Mouse (Mus musculus) stomach, embryonic 16.5 days (tissue): ENCODE measurements at regions not wholly inside any gene's neighbourhood (a gene's known extent, or its start where the extent isn't known, plus 50 kb on each side); places are given as distances from the start of the nearest gene placed in this dataset.

ENCODE experiments used
- ATAC-seq: fragments of 200-750 bp; cut with Nextera tagmentation; 2 replicates; pipeline ENCODE4 v1.8.0; 2017; ENCODE audit warnings: moderate number of reproducible peaks, moderate TSS enrichment; ENCODE audit not compliant: insufficient read depth, low FRiP score
- H3K27ac ChIP-seq: fragments of 300-500 bp; sonication (generic); 2 replicates; pipeline ENCODE4 v1.5.1; 2014; ENCODE audit warnings: low read length
- H3K27me3 ChIP-seq: fragments of 300-500 bp; sonication (generic); 2 replicates; pipeline ENCODE4 v1.6.1; 2014; ENCODE audit warnings: low read length, control low read depth, mixed read lengths; ENCODE audit not compliant: control insufficient read depth, insufficient read depth
- H3K36me3 ChIP-seq: fragments of 300-500 bp; sonication (generic); 2 replicates; pipeline ENCODE4 v1.6.1; 2014; ENCODE audit warnings: low read length; ENCODE audit not compliant: control insufficient read depth, insufficient read depth
- H3K4me1 ChIP-seq: fragments of 300-500 bp; sonication (generic); 2 replicates; pipeline ENCODE4 v1.6.1; 2014; ENCODE audit warnings: low read length, control low read depth, mixed read lengths; ENCODE audit not compliant: control insufficient read depth, insufficient read depth
- H3K4me2 ChIP-seq: fragments of 300-500 bp; sonication (generic); 2 replicates; pipeline ENCODE4 v1.6.1; 2014; ENCODE audit warnings: low read depth, low read length, mixed read lengths
- H3K4me3 ChIP-seq: fragments of 300-500 bp; sonication (generic); replicated peaks from 2 replicates; pipeline ENCODE4 v1.5.1; 2014; ENCODE audit warnings: mild to moderate bottlenecking, low read length
- H3K9ac ChIP-seq: fragments of 300-500 bp; sonication (generic); 2 replicates; pipeline ENCODE4 v1.6.1; 2014; ENCODE audit warnings: low read length
- H3K9me3 ChIP-seq: fragments of 300-500 bp; sonication (generic); replicated peaks from 2 replicates; pipeline ENCODE4 v1.6.1; 2016; ENCODE audit warnings: low read length, control low read depth; ENCODE audit not compliant: control insufficient read depth
- WGBS: fragments of 180-500 bp; shearing (Covaris S2); extraction: QIAGEN DNeasy Blood & Tissue Kit; methylation state at CpG from one replicate; pipeline ENCODE4 v1.1.7; 2014; 5-methylcytosine and 5-hydroxymethylcytosine counted together

DNA sequence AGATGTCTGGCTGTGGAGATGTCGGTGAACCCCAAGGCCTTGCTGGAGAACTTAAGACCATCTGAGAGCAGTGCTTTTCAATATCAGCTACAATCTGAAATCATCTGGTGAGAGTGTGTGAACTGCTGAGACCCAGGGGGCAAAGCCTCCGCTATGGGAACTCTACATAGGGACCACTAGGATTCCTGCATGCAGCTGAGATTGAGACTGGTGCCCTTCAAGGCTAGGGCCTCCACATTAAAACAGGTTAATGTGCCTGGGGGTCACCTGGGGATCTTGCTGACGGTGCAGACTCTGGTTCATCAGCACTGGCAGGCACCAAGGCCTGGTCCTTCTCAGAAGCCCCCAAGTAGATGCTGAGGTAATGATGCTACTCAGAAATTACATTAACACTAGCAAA is 154.6 kb downstream of the Kdr start:
- Histone ChIP-seq H3K4me2 (no peak overlapping the region), H3K36me3 (no peaks in the 10 kb centered on the region), H3K9ac (no peak overlapping the region), H3K9me3 (no peaks in the 10 kb centered on the region), H3K27ac (no peak overlapping the region), H3K4me3 (no peak overlapping the region), H3K27me3 (no peaks in the 10 kb centered on the region), H3K4me1 (0 out of 2 replicates have a peak, but pooled peaks cover 2% of the 10 kb centered on the region)
- WGBS, result 85% methylated on average over 3 of the region's 3 CpGs
- no peak for ATAC-seq

DNA sequence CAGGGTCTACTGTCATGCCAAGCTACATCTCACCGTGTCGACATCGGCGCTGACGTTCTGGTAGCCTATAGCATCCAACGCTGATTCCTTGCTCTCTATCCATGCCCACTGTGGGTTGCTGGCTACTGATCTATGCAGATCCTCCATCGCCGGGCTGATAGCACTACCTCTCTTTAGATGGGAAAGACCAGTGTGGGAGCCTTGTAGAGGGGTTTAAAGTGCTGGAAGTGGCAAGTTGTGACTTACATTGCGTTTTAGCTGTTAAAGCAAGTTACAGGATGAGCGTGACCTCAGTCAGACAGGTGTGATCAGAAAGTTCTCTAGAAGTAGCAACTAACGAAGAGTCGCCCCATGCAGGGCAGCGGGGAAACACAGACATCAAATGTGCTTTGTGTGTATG is 160.9 kb downstream of the Kdr start:
- no peaks in the 10 kb centered on the region for H3K9me3 ChIP-seq
- 0 out of 2 replicates have a peak, but pooled peaks cover 2% of the 10 kb centered on the region for H3K4me1 ChIP-seq
- H3K4me2 ChIP-seq, result no peak overlapping the region
- 95% methylated on average over 13 of the region's 13 CpGs for WGBS
- no peak for ATAC-seq
- no peak overlapping the region for H3K9ac ChIP-seq
- no peak overlapping the region for H3K4me3 ChIP-seq
- no peak overlapping the region for H3K27ac ChIP-seq
- H3K36me3 ChIP-seq, result no peaks in the 10 kb centered on the region
- H3K27me3 ChIP-seq, result no peaks in the 10 kb centered on the region

DNA sequence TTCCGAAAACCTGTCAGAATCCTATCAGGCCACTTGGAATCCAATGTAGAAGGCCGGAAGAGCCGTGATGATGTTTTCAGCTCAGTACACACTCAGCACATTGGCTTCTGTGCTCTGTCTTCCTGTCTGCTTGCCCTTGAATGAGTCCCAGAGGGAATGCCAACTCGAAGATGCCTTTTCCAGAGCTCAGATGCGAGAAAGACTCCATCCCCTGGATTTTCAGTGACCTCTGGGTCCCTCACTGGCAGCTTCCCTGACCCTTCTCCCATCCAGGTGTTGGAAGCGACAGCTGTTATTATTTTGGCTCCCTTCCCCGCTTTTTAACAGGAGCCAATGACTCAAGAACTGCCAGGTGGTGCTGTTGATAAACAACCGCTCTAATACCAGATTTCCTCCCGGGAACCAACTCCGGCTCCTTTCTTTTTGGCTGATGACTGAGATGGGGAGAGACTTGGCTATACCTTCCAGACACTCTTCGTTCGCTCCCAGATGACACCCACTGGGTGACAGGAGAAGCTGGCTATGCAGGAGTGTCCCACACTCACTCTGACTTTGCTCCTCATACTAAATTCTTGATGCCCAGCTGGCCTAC is 163.8 kb downstream of the Kdr start:
- ATAC-seq, result no peak
- no peaks in the 10 kb centered on the region for H3K36me3 ChIP-seq
- no peaks in the 10 kb centered on the region for H3K4me1 ChIP-seq
- H3K4me3 ChIP-seq, result no peak overlapping the region
- no peak overlapping the region for H3K4me2 ChIP-seq
- no peaks in the 10 kb centered on the region for H3K9me3 ChIP-seq
- WGBS, result 58% methylated on average over 12 of the region's 12 CpGs
- H3K27me3 ChIP-seq, result no peaks in the 10 kb centered on the region
- H3K9ac ChIP-seq, result no peak overlapping the region
- H3K27ac ChIP-seq, result no peak overlapping the region

DNA sequence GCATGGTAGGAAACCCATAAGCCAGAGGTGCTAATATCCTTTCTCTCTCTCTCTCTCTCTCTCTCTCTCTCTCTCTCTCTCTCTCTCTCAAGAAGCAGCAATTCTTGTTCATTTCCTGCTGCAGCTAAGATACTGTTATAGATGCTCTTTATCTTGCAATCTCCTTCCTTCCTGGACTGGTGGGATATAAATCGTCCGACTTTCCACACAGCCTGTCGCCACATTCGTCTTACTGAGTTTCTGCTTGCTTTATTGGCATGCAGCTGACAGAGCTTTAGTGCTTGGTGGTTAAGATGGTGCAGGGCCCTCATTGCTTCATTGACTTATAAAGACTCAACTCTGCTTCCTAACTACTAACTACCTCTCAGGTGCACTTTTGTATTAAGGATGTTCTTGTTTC is 165.6 kb downstream of the Kdr start:
- Histone ChIP-seq H3K9me3 (no peaks in the 10 kb centered on the region), H3K27ac (no peak overlapping the region)
- 48% methylated on average over 4 of the region's 4 CpGs for WGBS

DNA sequence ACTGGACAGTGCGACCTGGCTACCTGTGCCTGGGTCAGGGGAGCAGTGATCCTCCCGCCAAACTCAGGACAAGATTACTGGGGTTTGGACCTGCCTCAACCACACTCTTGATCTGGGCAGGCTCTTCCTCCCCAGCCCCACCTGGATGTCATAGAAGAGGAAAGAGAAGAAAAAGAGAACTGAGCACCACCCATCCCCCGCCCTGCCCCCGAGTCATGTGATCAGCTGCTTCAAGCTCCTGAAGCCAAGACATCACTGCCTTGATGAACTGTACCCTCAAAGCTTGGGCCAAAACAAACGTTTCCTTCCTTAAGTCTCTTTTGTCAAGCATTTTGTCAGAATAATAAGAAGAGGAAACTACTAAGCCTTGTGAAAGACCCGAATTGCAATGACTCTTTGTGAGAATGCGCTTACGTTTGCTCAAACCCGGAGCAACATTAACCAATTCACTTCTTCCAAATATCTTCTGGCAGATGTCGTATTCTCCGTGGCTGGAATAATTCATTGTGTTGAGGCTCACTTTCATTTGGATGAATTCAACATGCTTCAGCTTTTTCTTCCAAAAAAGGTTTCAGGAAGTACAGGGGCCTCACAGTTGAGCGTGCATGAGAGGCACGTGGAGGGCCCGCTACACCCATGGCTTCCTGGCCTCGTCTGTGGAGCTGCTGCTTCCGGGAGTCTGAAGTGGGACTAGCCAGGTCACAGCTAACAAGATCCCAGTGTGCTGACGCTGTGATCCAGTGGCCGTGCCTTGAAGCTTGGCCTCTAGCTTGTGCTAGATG is 169.5 kb downstream of the Kdr start:
- H3K27me3 ChIP-seq, result no peaks in the 10 kb centered on the region
- no peaks in the 10 kb centered on the region for H3K9me3 ChIP-seq
- no peak overlapping the region for H3K27ac ChIP-seq
- no peak overlapping the region for H3K4me2 ChIP-seq
- WGBS, result 68% methylated on average over 18 of the region's 18 CpGs
- no peak for ATAC-seq
- no peak overlapping the region for H3K9ac ChIP-seq
- 0 out of 2 replicates have a peak, but pooled peaks cover 3% of the 10 kb centered on the region for H3K4me1 ChIP-seq
- H3K36me3 ChIP-seq, result no peaks in the 10 kb centered on the region
- no peak overlapping the region for H3K4me3 ChIP-seq

More for the DNA sequence above, 165.6 kb downstream of the Kdr start:
- Histone ChIP-seq H3K4me2 (no peak overlapping the region), H3K27me3 (no peaks in the 10 kb centered on the region), H3K4me1 (0 out of 2 replicates have a peak, but pooled peaks cover 3% of the 10 kb centered on the region), H3K9ac (no peak overlapping the region), H3K36me3 (no peaks in the 10 kb centered on the region), H3K4me3 (no peak overlapping the region)
- ATAC-seq, result no peak

DNA sequence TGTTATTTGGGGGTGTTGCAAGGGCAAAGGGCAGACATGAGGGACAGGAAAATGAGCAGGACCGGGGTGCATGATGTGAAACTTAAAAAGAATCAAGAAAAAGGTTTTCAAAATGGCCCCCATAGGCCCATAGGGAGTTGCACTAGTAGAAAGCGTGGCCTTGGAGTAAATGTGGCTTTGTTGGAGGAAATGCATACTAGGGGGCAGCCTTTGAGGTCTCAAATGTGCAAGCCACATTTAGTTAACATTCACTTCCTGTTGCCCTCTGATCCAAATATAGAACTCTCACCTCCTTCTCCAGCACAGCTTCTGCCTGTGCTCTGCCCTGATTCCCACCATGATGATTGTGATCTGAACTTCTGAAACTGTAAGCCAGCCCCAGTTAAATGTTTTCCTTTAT is 173.2 kb downstream of the Kdr start:
- H3K9ac ChIP-seq, result no peak overlapping the region
- no peak overlapping the region for H3K4me3 ChIP-seq
- H3K27ac ChIP-seq, result no peak overlapping the region
- H3K27me3 ChIP-seq, result no peaks in the 10 kb centered on the region
- H3K4me1 ChIP-seq, result peaks cover 3% of the 10 kb centered on the region; the same call in 1 of the 2 replicates
- no peak overlapping the region for H3K4me2 ChIP-seq
- no peaks in the 10 kb centered on the region for H3K36me3 ChIP-seq
- H3K9me3 ChIP-seq, result no peaks in the 10 kb centered on the region
- WGBS, result 68% methylated on average over 2 of the region's 2 CpGs
- ATAC-seq, result no peak

DNA sequence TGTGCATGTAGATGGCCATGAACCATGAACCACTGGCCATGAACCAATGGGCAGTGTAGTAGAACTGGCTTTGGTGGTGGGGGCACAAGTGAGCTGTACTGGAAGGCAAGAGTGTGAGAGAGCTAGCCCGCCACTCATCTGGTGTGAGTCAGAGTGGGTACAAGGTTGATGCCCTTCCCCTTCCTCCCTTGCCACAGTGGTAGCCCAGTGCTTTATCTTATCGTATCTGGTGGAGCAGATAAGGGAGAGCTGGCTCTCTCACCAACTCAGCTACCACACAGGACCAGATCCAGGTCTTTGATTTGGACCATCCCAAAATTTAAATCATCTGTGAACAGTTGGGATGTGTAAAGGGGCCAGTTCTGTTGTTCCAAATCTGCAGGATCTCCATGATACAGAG is 173.9 kb downstream of the Kdr start:
- H3K9ac ChIP-seq, result no peak overlapping the region
- H3K4me1 ChIP-seq, result peaks cover 3% of the 10 kb centered on the region; the same call in 1 of the 2 replicates
- ATAC-seq, result no peak
- no peak overlapping the region for H3K4me2 ChIP-seq
- H3K4me3 ChIP-seq, result no peak overlapping the region
- H3K36me3 ChIP-seq, result no peaks in the 10 kb centered on the region
- H3K27ac ChIP-seq, result no peak overlapping the region
- no peaks in the 10 kb centered on the region for H3K9me3 ChIP-seq
- no peaks in the 10 kb centered on the region for H3K27me3 ChIP-seq
- WGBS, result 97% methylated on average over 2 of the region's 2 CpGs

DNA sequence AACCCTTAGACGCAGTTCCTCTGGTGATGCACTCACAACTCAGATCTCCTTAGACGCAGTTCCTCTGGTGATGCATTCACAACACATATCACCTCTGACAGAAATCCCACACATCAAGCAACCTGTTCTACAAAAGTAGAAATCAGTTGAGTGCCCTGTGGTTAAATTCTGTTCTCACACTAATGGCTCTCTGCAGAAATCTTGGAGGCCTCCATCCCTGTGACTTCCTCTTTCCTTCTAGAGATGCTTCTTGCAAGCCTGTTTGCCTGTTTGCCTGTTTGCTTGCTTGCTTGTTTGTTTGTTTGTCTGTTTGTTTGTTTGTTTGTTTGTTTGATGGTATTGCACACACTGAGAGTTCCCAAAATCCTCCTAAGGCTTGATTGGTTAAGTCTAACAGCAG is 175.2 kb downstream of the Kdr start:
- Histone ChIP-seq H3K4me1 (no peaks in the 10 kb centered on the region; the same call in 1 of the 2 replicates), H3K27ac (no peak overlapping the region), H3K9me3 (no peaks in the 10 kb centered on the region), H3K9ac (no peak overlapping the region), H3K4me2 (no peak overlapping the region), H3K36me3 (no peaks in the 10 kb centered on the region), H3K4me3 (no peak overlapping the region), H3K27me3 (no peaks in the 10 kb centered on the region)
- WGBS, result 89% methylated on average over 2 of the region's 2 CpGs
- ATAC-seq, result no peak
